Mouse (Mus musculus): ENCODE results near the gene G0s2. TPM values are rescaled to one million over a fixed set of nuclear protein-coding genes. Genes with fewer than 3 reads are reported as not detected.

G0s2 gene
- total and polyA plus RNA-seq, 2 experiments from 2014 or later, result 5.3 to 5.8 TPM

DNA sequence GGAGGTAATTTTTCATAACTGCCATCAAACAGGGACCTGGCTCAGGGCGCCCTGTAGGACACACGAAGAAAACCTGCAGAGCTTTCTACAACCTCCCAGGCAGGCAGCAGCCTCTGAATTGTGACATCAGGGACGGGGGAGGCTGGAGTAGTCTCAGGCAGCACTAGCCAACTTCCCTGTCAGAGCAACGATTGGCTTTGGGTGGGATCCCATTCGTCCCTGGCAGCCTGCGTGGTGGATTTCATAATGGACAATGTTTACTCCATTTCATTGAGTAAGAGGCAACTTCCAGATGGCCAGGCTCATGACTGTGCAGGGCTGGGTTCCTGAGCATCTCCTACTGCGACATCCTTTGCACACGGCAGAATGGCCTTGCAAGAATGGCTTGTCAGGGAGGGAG is 30.8 kb downstream of the G0s2 start:
- Histone ChIP-seq H3K4me3 (ENCODE audit: low read depth, low read length) (no peak overlapping the region), H3K27me3 (ENCODE audit: insufficient read depth, low read length) (no peaks in the 10 kb centered on the region), H3K27ac (ENCODE audit: low read depth, low read length) (no peak overlapping the region), H3K9me3 (ENCODE audit: low read length) (no peaks in the 10 kb centered on the region), H3K4me2 (ENCODE audit: low read depth, low read length, poor library complexity, severe bottlenecking) (no peak overlapping the region), H3K36me3 (ENCODE audit: insufficient read depth, low read length) (no peaks in the 10 kb centered on the region), H3K4me1 (ENCODE audit: insufficient read depth, low read length) (no peaks in the 10 kb centered on the region), H3K9ac (replicated peaks; ENCODE audit: low read length, poor library complexity, severe bottlenecking) (no peak overlapping the region)
- WGBS, result 73% methylated on average over 8 of the region's 8 CpGs
- DNase-seq (ENCODE audit: low spot score) (peak; percentile 54), ATAC-seq (ENCODE audit: low FRiP score) (no peak)
- TF ChIP-seq CTCF (IDR thresholded peaks at IDR 0.05), result no peak

DNA sequence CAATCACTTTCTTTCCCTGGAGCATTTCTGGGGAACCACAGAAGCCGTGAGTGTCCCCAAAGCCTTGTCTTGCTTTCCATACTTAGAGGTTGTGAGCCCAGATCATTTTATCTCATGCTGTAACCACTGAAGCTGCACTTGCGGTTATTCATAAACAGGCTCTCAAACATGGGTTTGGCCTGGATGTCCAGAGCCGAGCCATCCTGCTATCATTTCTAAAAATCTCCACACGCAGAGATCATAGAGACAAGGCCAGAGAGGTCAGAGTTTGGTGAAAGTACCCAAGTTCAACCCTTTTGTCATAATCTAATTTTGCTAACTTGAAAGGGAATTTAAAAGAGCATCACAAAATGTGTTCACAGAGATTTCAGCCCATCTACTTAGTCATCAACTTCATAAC is 31.6 kb downstream of the G0s2 start:
- Histone ChIP-seq H3K27me3 (ENCODE audit: insufficient read depth, low read length) (no peaks in the 10 kb centered on the region), H3K9ac (replicated peaks; ENCODE audit: low read length, poor library complexity, severe bottlenecking) (no peak overlapping the region), H3K4me1 (ENCODE audit: insufficient read depth, low read length) (no peaks in the 10 kb centered on the region), H3K4me3 (ENCODE audit: low read depth, low read length) (no peak overlapping the region), H3K9me3 (ENCODE audit: low read length) (no peaks in the 10 kb centered on the region), H3K36me3 (ENCODE audit: insufficient read depth, low read length) (no peaks in the 10 kb centered on the region), H3K27ac (ENCODE audit: low read depth, low read length) (no peak overlapping the region), H3K4me2 (ENCODE audit: low read depth, low read length, poor library complexity, severe bottlenecking) (no peak overlapping the region)
- 88% methylated on average over 4 of the region's 4 CpGs for WGBS
- DNase-seq (ENCODE audit: low spot score) (no peak), ATAC-seq (ENCODE audit: low FRiP score) (no peak)
- no peak for TF ChIP-seq CTCF (IDR thresholded peaks at IDR 0.05)

DNA sequence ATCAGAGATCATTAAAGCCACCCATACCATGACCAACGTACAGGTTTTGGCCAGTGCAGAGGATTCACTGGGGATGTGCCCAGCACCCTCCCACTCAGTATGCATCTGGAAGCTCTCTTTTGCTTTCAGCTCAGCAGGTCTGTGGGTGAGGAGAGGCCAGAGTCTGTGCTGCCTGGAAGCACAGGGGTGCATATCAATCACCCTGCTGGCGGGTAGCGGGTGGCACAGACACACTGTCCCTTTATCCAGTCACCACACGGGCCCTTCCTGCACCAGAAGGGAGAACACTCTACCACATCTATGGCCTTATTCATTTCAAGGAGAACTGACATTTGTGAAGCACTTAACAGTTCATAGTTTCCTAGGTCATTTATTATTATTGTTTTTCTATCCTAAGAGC is 34.6 kb downstream of the G0s2 start:
- Histone ChIP-seq H3K9ac (replicated peaks; ENCODE audit: low read length, poor library complexity, severe bottlenecking) (no peak overlapping the region), H3K27ac (ENCODE audit: low read depth, low read length) (no peak overlapping the region), H3K4me1 (ENCODE audit: insufficient read depth, low read length) (no peaks in the 10 kb centered on the region), H3K4me3 (ENCODE audit: low read depth, low read length) (no peak overlapping the region), H3K27me3 (ENCODE audit: insufficient read depth, low read length) (no peaks in the 10 kb centered on the region), H3K9me3 (ENCODE audit: low read length) (no peaks in the 10 kb centered on the region), H3K36me3 (ENCODE audit: insufficient read depth, low read length) (no peaks in the 10 kb centered on the region), H3K4me2 (ENCODE audit: low read depth, low read length, poor library complexity, severe bottlenecking) (no peak overlapping the region)
- TF ChIP-seq CTCF (IDR thresholded peaks at IDR 0.05), result no peak
- no peak for DNase-seq (ENCODE audit: low spot score)
- peak; percentile 66; the same call in 1 of the 2 replicates for ATAC-seq (ENCODE audit: low FRiP score)
- WGBS, result 52% methylated on average over 4 of the region's 4 CpGs

DNA sequence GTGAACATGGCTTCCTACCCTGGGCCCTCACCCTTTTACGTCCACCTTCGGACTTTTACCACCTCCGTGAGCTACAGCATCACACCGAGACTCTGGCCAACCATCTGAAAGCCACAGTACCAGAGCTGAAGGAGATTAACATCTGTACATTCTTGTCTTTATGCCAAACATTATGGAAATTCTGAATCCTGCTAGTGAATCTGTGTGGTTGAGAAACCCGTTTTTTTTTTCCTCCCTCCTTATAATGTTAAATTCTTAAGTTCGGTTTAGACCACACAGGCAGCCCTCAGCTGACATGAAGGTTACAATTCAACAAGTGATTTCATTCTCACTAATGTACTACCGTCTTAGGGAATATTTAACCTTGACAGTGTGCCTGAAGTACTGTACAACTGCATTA is 38.1 kb downstream of the G0s2 start:
- Histone ChIP-seq H3K36me3 (ENCODE audit: insufficient read depth, low read length) (no peaks in the 10 kb centered on the region), H3K27ac (ENCODE audit: low read depth, low read length) (no peak overlapping the region), H3K9ac (replicated peaks; ENCODE audit: low read length, poor library complexity, severe bottlenecking) (no peak overlapping the region), H3K4me2 (ENCODE audit: low read depth, low read length, poor library complexity, severe bottlenecking) (no peak overlapping the region), H3K4me3 (ENCODE audit: low read depth, low read length) (no peak overlapping the region), H3K9me3 (ENCODE audit: low read length) (no peaks in the 10 kb centered on the region), H3K27me3 (ENCODE audit: insufficient read depth, low read length) (no peaks in the 10 kb centered on the region), H3K4me1 (ENCODE audit: insufficient read depth, low read length) (no peaks in the 10 kb centered on the region)
- no peak for TF ChIP-seq CTCF (IDR thresholded peaks at IDR 0.05)
- WGBS, result 91% methylated on average over 7 of the region's 7 CpGs
- no peak for DNase-seq (ENCODE audit: low spot score)
- ATAC-seq (ENCODE audit: low FRiP score), result no peak

DNA sequence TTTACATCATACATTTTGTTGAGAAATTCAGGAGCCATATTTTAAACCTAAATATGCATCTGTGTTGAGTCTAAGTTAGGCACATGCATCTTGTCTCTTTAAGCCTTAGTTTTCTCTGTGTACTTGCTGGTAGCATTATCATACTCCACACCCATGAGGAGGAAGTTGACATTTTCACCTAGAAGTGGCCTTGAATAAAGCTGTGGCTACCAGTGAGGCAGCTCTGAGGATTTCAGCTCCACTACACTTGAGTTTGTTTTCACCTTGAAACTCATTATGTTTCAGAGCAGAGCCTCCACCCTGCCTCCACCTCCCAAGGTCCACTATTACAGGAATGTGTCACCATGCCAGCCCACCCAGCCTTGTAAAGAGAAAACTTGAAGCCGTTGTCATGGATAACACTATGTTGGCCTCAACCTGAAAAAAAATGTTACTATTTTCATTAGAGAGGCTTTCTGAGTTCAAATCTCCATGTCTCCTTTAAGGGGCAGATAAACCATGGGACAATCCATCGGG is 38.8 kb downstream of the G0s2 start:
- Histone ChIP-seq H3K27me3 (ENCODE audit: insufficient read depth, low read length) (no peaks in the 10 kb centered on the region), H3K9ac (replicated peaks; ENCODE audit: low read length, poor library complexity, severe bottlenecking) (no peak overlapping the region), H3K4me3 (ENCODE audit: low read depth, low read length) (no peak overlapping the region), H3K27ac (ENCODE audit: low read depth, low read length) (no peak overlapping the region), H3K36me3 (ENCODE audit: insufficient read depth, low read length) (no peaks in the 10 kb centered on the region), H3K9me3 (ENCODE audit: low read length) (no peaks in the 10 kb centered on the region), H3K4me2 (ENCODE audit: low read depth, low read length, poor library complexity, severe bottlenecking) (no peak overlapping the region), H3K4me1 (ENCODE audit: insufficient read depth, low read length) (no peaks in the 10 kb centered on the region)
- 90% methylated on average over 2 of the region's 2 CpGs for WGBS
- no peak for DNase-seq (ENCODE audit: low spot score)
- no peak for TF ChIP-seq CTCF (IDR thresholded peaks at IDR 0.05)
- ATAC-seq (ENCODE audit: low FRiP score), result no peak

DNA sequence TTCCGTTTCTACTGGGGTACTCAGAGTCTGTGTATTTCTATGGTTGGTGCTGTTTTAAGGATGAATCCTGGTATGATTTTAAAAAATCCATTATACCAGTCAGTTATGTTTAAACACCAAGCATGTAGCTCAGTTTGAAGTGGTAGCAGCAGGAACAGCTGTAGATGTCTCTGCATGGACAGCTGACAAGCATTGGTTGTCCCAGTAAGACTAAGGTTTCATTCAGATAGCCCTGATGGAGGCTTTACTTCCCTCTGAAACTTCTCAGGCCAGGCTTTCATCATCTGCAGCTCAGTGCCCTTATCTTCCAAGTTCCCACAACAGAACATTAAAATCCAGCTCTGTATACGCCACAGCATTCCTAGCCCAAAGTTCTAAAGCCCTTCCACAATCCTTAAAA is 40.3 kb downstream of the G0s2 start:
- DNase-seq (ENCODE audit: low spot score) (no peak), ATAC-seq (ENCODE audit: low FRiP score) (no peak)
- H3K9ac ChIP-seq (replicated peaks; ENCODE audit: low read length, poor library complexity, severe bottlenecking), result no peak overlapping the region
- no peak overlapping the region for H3K27ac ChIP-seq (ENCODE audit: low read depth, low read length)
- no peaks in the 10 kb centered on the region for H3K4me1 ChIP-seq (ENCODE audit: insufficient read depth, low read length)
- H3K27me3 ChIP-seq (ENCODE audit: insufficient read depth, low read length), result no peaks in the 10 kb centered on the region
- no peaks in the 10 kb centered on the region for H3K36me3 ChIP-seq (ENCODE audit: insufficient read depth, low read length)
- no peak overlapping the region for H3K4me3 ChIP-seq (ENCODE audit: low read depth, low read length)
- 96% methylated on average over 2 of the region's 2 CpGs for WGBS
- H3K4me2 ChIP-seq (ENCODE audit: low read depth, low read length, poor library complexity, severe bottlenecking), result no peak overlapping the region
- no peak for TF ChIP-seq CTCF (IDR thresholded peaks at IDR 0.05)
- no peaks in the 10 kb centered on the region for H3K9me3 ChIP-seq (ENCODE audit: low read length)
